16 mouse cellular contexts compared by ENCODE assay signal in genomic region chr15:28001299-28001698, GRCm38 (mm10). TPM values are rescaled to one million over a fixed set of nuclear protein-coding genes. Genes with fewer than 3 reads are reported as not detected.
DNase-seq lines count a peak whose midpoint lies in the region; ATAC-seq and TF ChIP-seq lines count a peak whose summit lies in the region.
"Had no signal": no experiment of that assay in that cellular context is flagged by ENCODE, and none has a peak within 500 bp of the region (broad histone marks: within the 10 kb centered on the region; RNA-seq: fewer than 3 reads in every experiment).

No protein-coding gene starts in this region.

- peaks cover 48% of the 10 kb centered on the region for H3K4me1 ChIP-seq in heart, embryonic 11.5 days (ENCODE audit: control insufficient read depth, insufficient read depth, low read length)
- peaks cover 49% of the 10 kb centered on the region for H3K4me1 ChIP-seq in stomach, embryonic 16.5 days (ENCODE audit: control insufficient read depth, insufficient read depth, low read length)
- H3K4me1 ChIP-seq in stomach, postnatal 0 days (replicated peaks; ENCODE audit: control insufficient read depth, insufficient read depth): peaks cover 12% of the 10 kb centered on the region
- 0 out of 2 replicates have a peak, but pooled peaks cover 9% of the 10 kb centered on the region for H3K4me1 ChIP-seq in intestine, postnatal 0 days (replicated peaks; ENCODE audit: control insufficient read depth, insufficient read depth, low read length)
- H3K4me1 ChIP-seq: megakaryocyte, embryonic 14.5 days had no signal

- no peak overlapping the region for H3K9ac ChIP-seq in heart, embryonic 11.5 days (ENCODE audit: low read depth, low read length)
- H3K9ac ChIP-seq in stomach, embryonic 16.5 days (ENCODE audit: low read length): no peak overlapping the region
- no peak overlapping the region for H3K9ac ChIP-seq in stomach, postnatal 0 days (ENCODE audit: low read length)
- no peak overlapping the region for H3K9ac ChIP-seq in intestine, postnatal 0 days (ENCODE audit: low read depth, low read length)
- H3K9ac ChIP-seq: embryonic facial prominence, embryonic 12.5 days; hindbrain, embryonic 13.5 days; liver, embryonic 13.5 days had no signal

- no peak overlapping the region for H3K27ac ChIP-seq in heart, embryonic 11.5 days (ENCODE audit: low read depth, low read length)
- peak overlapping the region; percentile 14; the same call in 1 of the 2 replicates for H3K27ac ChIP-seq in stomach, embryonic 16.5 days (ENCODE audit: low read length)
- H3K27ac ChIP-seq in stomach, postnatal 0 days (replicated peaks): no peak overlapping the region
- H3K27ac ChIP-seq in intestine, postnatal 0 days (ENCODE audit: low read depth, low read length): peak overlapping the region; percentile 68; the same call in 1 of the 2 replicates
- H3K27ac ChIP-seq: embryonic facial prominence, embryonic 12.5 days; hindbrain, embryonic 13.5 days; liver, embryonic 13.5 days had no signal

- no peak for TF ChIP-seq EP300 in stomach, postnatal 0 days (optimal IDR thresholded peaks at IDR 0.05)

- H3K9me3 ChIP-seq in heart, embryonic 11.5 days (replicated peaks; ENCODE audit: control insufficient read depth, low read length): no peaks in the 10 kb centered on the region
- H3K9me3 ChIP-seq in stomach, embryonic 16.5 days (replicated peaks; ENCODE audit: control insufficient read depth, low read length): no peaks in the 10 kb centered on the region
- H3K9me3 ChIP-seq in stomach, postnatal 0 days (ENCODE audit: control insufficient read depth, low read length): no peaks in the 10 kb centered on the region
- no peaks in the 10 kb centered on the region for H3K9me3 ChIP-seq in intestine, postnatal 0 days (ENCODE audit: control insufficient read depth)
- H3K9me3 ChIP-seq: embryonic facial prominence, embryonic 12.5 days; hindbrain, embryonic 13.5 days; liver, embryonic 13.5 days; megakaryocyte, embryonic 14.5 days had no signal

- DNase-seq in heart, adult 9 months (ENCODE audit: low spot score in 2 of 2): peak; percentile 41 to 44
- no peak for DNase-seq in stomach, postnatal 0 days (ENCODE audit: low spot score)
- no peak for DNase-seq in left cerebral cortex, postnatal 4 days
- DNase-seq in layer of hippocampus, adult 9-11 months: no peak
- DNase-seq in frontal cortex, adult 2 months (ENCODE audit: extremely low spot score in 1 of 2, low spot score in 1 of 2): no peak
- DNase-seq: gastrocnemius, postnatal 36 days; liver, embryonic 13.5 days; lung, postnatal 10 days; right cerebral cortex, postnatal 4 days had no signal

- no peak for ATAC-seq in heart, embryonic 11.5 days (replicated peaks; ENCODE audit: insufficient number of reproducible peaks, low FRiP score, low TSS enrichment)
- no peak for ATAC-seq in stomach, embryonic 16.5 days (ENCODE audit: insufficient read depth, low FRiP score)
- no peak; the same call in 1 of the 2 replicates for ATAC-seq in stomach, postnatal 0 days (ENCODE audit: low FRiP score, low TSS enrichment)
- peak; percentile 81 for ATAC-seq in intestine, postnatal 0 days
- ATAC-seq: midbrain, embryonic 16.5 days had no signal

- H3K27me3 ChIP-seq in heart, embryonic 11.5 days (ENCODE audit: control insufficient read depth, insufficient read depth, low read length): no peaks in the 10 kb centered on the region
- no peaks in the 10 kb centered on the region for H3K27me3 ChIP-seq in stomach, embryonic 16.5 days (ENCODE audit: control insufficient read depth, insufficient read depth, low read length)
- no peaks in the 10 kb centered on the region for H3K27me3 ChIP-seq in stomach, postnatal 0 days (ENCODE audit: control insufficient read depth, insufficient read depth, low read length)
- H3K27me3 ChIP-seq in intestine, postnatal 0 days (replicated peaks; ENCODE audit: control insufficient read depth, insufficient read depth, low read length): no peaks in the 10 kb centered on the region
- H3K27me3 ChIP-seq: embryonic facial prominence, embryonic 12.5 days; hindbrain, embryonic 13.5 days; liver, embryonic 13.5 days had no signal

- TF ChIP-seq CTCF in stomach, postnatal 0 days (IDR thresholded peaks at IDR 0.05; ENCODE audit: low read depth): no peak
- TF ChIP-seq CTCF in intestine, postnatal 0 days (IDR thresholded peaks at IDR 0.05; ENCODE audit: low read depth): no peak

- no peak overlapping the region for H3K4me2 ChIP-seq in heart, embryonic 11.5 days
- no peak overlapping the region for H3K4me2 ChIP-seq in stomach, embryonic 16.5 days (ENCODE audit: low read depth, low read length)
- no peak overlapping the region for H3K4me2 ChIP-seq in stomach, postnatal 0 days (replicated peaks; ENCODE audit: low read depth)
- peak overlapping the region; percentile 38 for H3K4me2 ChIP-seq in intestine, postnatal 0 days (replicated peaks; ENCODE audit: low read depth)
- H3K4me2 ChIP-seq: embryonic facial prominence, embryonic 12.5 days; hindbrain, embryonic 13.5 days; liver, embryonic 13.5 days had no signal

- H3K4me3 ChIP-seq in heart, embryonic 11.5 days (ENCODE audit: low read depth, low read length): no peak overlapping the region
- no peak overlapping the region for H3K4me3 ChIP-seq in stomach, embryonic 16.5 days (replicated peaks; ENCODE audit: low read length)
- H3K4me3 ChIP-seq in stomach, postnatal 0 days (ENCODE audit: low read depth, low read length): no peak overlapping the region
- no peak overlapping the region for H3K4me3 ChIP-seq in intestine, postnatal 0 days (ENCODE audit: low read depth, low read length)
- H3K4me3 ChIP-seq: embryonic facial prominence, embryonic 12.5 days; hindbrain, embryonic 13.5 days; liver, embryonic 13.5 days; megakaryocyte, embryonic 14.5 days had no signal

- intact Hi-C loops in left cerebral cortex, postnatal 4 days (cut with DNase I): no loop called here

- H3K36me3 ChIP-seq in heart, embryonic 11.5 days (ENCODE audit: control insufficient read depth, insufficient read depth, low read length): no peaks in the 10 kb centered on the region
- no peaks in the 10 kb centered on the region for H3K36me3 ChIP-seq in stomach, embryonic 16.5 days (ENCODE audit: control insufficient read depth, insufficient read depth, low read length)
- H3K36me3 ChIP-seq in stomach, postnatal 0 days (ENCODE audit: control insufficient read depth, insufficient read depth, low read length): no peaks in the 10 kb centered on the region
- H3K36me3 ChIP-seq in intestine, postnatal 0 days (ENCODE audit: control insufficient read depth, insufficient read depth): no peaks in the 10 kb centered on the region
- H3K36me3 ChIP-seq: embryonic facial prominence, embryonic 12.5 days; liver, embryonic 13.5 days had no signal

- 61% methylated on average over 4 of the region's 4 CpGs for WGBS in heart, embryonic 11.5 days (ENCODE audit: insufficient replicate concordance)
- 49% methylated on average over 4 of the region's 4 CpGs for WGBS in stomach, embryonic 16.5 days
- WGBS in stomach, postnatal 0 days: 42% methylated on average over 4 of the region's 4 CpGs
- 24% methylated on average over 4 of the region's 4 CpGs for WGBS in intestine, postnatal 0 days

RNA-seq across cellular contexts. Expression of gene Trio, which starts 24.3 kb away (rescaled TPM):
- polyA plus RNA-seq in heart, embryonic 11.5 days (2014; fragmentation: Nextera tagmentation; extraction: Ambion mirVana): 18.5 and 28.5 TPM in 2 replicates
- polyA plus RNA-seq in stomach, embryonic 16.5 days (2015; fragmentation: Nextera tagmentation; extraction: Ambion mirVana): 22.0 and 22.9 TPM in 2 replicates
- polyA plus RNA-seq in stomach, postnatal 0 days (2015; fragmentation: Nextera tagmentation; extraction: Ambion mirVana): 8.7 and 8.8 TPM in 2 replicates
- 10.0 and 11.8 TPM in 2 replicates for polyA plus RNA-seq in intestine, postnatal 0 days (2015; fragmentation: Nextera tagmentation; extraction: Ambion mirVana)
- 100 to 1,000 TPM; 278 to 290 TPM for total RNA-seq in left cerebral cortex, postnatal 4 days (2021)
- polyA plus RNA-seq in frontal cortex, adult 2 months (2012; rRNA removed): 194 and 202 TPM in 2 replicates

Comparison
In these comparisons a context has a peak if more than half of its experiments do, and no peak if none do; other contexts are left out.
1. H3K27ac ChIP-seq: peak in stomach, embryonic 16.5 days (single experiment) and intestine, postnatal 0 days (single experiment); none in heart, embryonic 11.5 days (single experiment) and stomach, postnatal 0 days (single experiment).
2. DNase-seq: peak in heart, adult 9 months (2 of 2); none in stomach, postnatal 0 days (single experiment), left cerebral cortex, postnatal 4 days (single experiment), layer of hippocampus, adult 9-11 months (single experiment) and frontal cortex, adult 2 months (0 of 2).